Mouse (Mus musculus) lung, postnatal 0 days (tissue): ENCODE measurements around the gene Cnn2. TPM values are rescaled to one million over a fixed set of nuclear protein-coding genes. Genes with fewer than 3 reads are reported as not detected.
"Not testable (repeated sequence)": the region's sequence is repeated elsewhere in the genome, so short reads cannot be mapped to it uniquely, and the experiment has no call there.

Experiments used
- ATAC-seq: fragments of 200-750 bp; cut with Nextera tagmentation; 2 replicates; pipeline ENCODE4 v1.8.0; 2017; ENCODE audit warnings: moderate library complexity
- DNase-seq: peaks from one replicate; pipeline ENCODE4 v3.0.0-alpha.2; 2016; ENCODE audit warnings: low spot score
- H3K27ac ChIP-seq: fragments of 300-500 bp; sonication (generic); 2 replicates; pipeline ENCODE4 v1.5.1; 2014; ENCODE audit warnings: antibody characterized with exemption, mild to moderate bottlenecking, low read length, mixed read lengths
- H3K27me3 ChIP-seq: fragments of 300-500 bp; sonication (generic); replicated peaks from 2 replicates; pipeline ENCODE4 v1.6.1; 2014; ENCODE audit warnings: low read length, mixed read lengths; ENCODE audit not compliant: insufficient read depth
- H3K36me3 ChIP-seq: fragments of 300-500 bp; sonication (generic); 2 replicates; pipeline ENCODE4 v1.6.1; 2014; ENCODE audit warnings: low read length, mixed read lengths; ENCODE audit not compliant: insufficient read depth
- H3K4me1 ChIP-seq: fragments of 300-500 bp; sonication (generic); 2 replicates; pipeline ENCODE4 v1.6.1; 2014; ENCODE audit warnings: antibody characterized with exemption, low read depth, low read length, mixed read lengths; ENCODE audit not compliant: insufficient read depth
- H3K4me2 ChIP-seq: fragments of 300-500 bp; sonication (generic); replicated peaks from 2 replicates; pipeline ENCODE4 v1.6.1; 2014; ENCODE audit warnings: low read depth, mild to moderate bottlenecking, low read length, moderate library complexity, mixed read lengths
- H3K4me3 ChIP-seq: fragments of 300-500 bp; sonication (generic); 2 replicates; pipeline ENCODE4 v1.5.1; 2014; ENCODE audit warnings: low read depth, low read length
- H3K9ac ChIP-seq: fragments of 300-500 bp; sonication (generic); replicated peaks from 2 replicates; pipeline ENCODE4 v1.6.1; 2014; ENCODE audit warnings: low read depth, mild to moderate bottlenecking
- H3K9me3 ChIP-seq: fragments of 300-500 bp; sonication (generic); 2 replicates; pipeline ENCODE4 v1.6.1; 2016; ENCODE audit warnings: low read length, mixed read lengths
- CTCF ChIP-seq: IDR thresholded peaks from 2 replicates; pipeline ENCODE4 v1.5.1; 2016; ENCODE audit warnings: antibody characterized with exemption, mild to moderate bottlenecking
- EP300 ChIP-seq: IDR thresholded peaks from 2 replicates; pipeline ENCODE4 v1.6.1; 2016; ENCODE audit warnings: antibody characterized with exemption, mild to moderate bottlenecking, control low read depth
- WGBS: fragments of 180-500 bp; shearing (Covaris S2); extraction: QIAGEN DNeasy Blood & Tissue Kit; methylation state at CpG from one replicate; pipeline ENCODE4 v1.1.7; 2014; 5-methylcytosine and 5-hydroxymethylcytosine counted together
- polyA plus RNA-seq: library from polyadenylated mRNA; unstranded; fragments of >200 nt; fragmentation: Nextera tagmentation; extraction: Ambion mirVana; gene quantifications from 2 replicates; pipeline ENCODE4 v1.2.1, GENCODE M21; 2015

Gene Cnn2
- polyA plus RNA-seq, 1 experiment from 2014 or later = 483 TPM

DNA sequence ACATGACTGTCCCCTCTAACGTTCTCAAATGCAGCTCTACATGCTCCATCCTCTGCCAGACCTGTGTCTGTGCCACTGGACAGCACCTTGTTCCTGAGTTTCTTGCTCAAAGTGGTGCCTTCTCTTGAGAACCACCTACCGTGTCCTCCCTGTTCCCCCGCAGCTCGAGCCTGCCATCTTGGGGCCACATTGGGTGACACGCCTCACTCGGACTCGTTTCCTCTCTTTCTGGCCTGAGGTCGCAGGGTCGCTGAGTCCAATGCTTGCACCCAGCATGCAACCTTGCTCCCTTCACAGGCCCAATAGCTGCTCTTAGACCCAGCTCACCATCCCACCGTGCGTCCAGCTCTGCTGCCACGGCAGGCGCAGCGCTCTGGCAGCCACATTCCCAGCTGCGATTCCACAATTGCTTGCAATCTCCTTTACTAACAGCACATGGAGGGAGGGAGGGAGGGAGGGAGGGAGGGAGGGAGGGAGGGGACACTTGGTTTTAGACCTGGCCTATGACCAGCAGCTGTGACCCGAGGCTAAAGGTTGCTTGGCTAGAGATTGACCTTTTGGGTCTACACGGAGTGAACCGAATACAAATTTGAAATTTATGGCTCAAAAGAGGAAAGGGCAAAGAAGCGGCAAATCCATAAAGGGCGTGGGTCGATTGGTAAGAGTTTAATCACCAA lies 30.1 kb upstream of the Cnn2 start:
- Histone ChIP-seq H3K36me3 (no peaks in the 10 kb centered on the region), H3K9me3 (no peaks in the 10 kb centered on the region), H3K4me3 (no peak overlapping the region), H3K27ac (no peak overlapping the region), H3K9ac (no peak overlapping the region), H3K27me3 (no peaks in the 10 kb centered on the region), H3K4me1 (peaks cover 8% of the 10 kb centered on the region; the same call in 1 of the 2 replicates), H3K4me2 (peak overlapping the region; percentile 15; the same call in 1 of the 2 replicates)
- 12% methylated on average over 21 of the region's 21 CpGs for WGBS
- TF ChIP-seq CTCF (peak; percentile 99), EP300 (no peak)
- ATAC-seq (peak; percentile 14), DNase-seq (peak; percentile 87)

DNA sequence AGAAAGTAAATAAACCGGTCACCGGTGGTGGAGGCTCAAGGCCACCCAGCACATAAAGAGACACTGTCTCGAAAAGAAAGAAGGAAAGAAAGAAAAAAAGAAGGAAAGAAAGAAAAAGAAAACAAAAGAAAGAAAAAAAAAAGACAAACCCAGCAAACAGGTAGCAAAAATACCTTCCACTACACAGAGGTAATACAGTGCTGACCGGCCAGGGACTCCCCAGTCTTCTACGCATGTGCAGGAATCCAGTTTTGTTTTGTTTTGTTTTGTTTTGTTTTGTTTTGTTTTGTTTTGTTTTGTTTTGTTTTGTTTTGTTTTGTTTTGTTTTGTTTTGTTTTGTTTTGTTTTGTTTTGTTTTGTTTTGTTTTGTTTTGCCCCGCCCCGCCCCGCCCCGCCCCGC lies 29.0 kb upstream of the Cnn2 start:
- Histone ChIP-seq H3K4me3 (peak overlapping the region; percentile 82; the same call in 1 of the 2 replicates), H3K4me2 (peak overlapping the region; percentile 89; the same call in 1 of the 2 replicates)
- not testable (repeated sequence) for H3K36me3 ChIP-seq, H3K9me3 ChIP-seq, H3K27ac ChIP-seq, H3K9ac ChIP-seq, H3K27me3 ChIP-seq, H3K4me1 ChIP-seq
- 29% methylated on average over 10 of the region's 10 CpGs for WGBS
- ATAC-seq (peak; percentile 31; the same call in 1 of the 2 replicates), DNase-seq (peak; percentile 56)

DNA sequence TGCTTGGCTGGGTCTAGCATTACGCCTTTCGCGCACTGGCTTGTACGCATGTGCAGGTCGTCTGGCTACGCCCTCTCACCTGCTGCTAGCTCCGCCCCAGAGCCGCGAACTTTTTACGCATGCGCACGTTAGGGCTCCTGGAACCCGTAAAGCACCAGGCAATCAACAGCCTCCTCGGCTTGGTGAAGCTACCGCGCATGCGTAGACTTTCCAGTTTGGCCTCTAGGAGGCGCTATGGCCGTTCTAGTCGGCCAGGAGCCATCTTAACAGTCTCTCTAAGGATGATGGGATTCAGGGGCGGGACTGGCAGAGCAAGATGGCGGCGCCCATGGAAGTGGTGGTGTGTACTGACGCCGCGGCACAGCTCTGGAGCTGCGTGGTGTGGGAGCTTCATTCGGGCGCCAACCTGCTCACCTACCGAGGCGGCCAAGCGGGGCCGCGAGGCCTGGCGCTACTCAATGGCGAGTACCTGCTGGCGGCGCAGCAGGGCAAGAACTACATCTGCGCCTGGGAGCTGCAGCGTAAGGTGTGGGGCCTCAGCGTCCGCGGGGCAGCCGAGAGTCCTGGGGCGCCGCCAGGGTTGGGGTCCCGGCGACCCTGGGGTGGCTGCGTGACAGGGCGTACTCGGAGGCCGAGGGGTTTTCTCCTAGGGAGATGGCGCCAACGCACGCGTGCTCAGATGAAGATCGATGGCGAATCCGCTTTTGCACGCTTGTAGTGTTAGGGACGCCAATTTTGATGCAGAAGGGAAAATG lies 28.4 kb upstream of the Cnn2 start, which contains the start of gene Wdr18:
Gene Wdr18 (plus strand): TSS at position 306 of the 755 bp plus-strand sequence.
- peak within 1 kb of the TSS; percentile 82 for H3K4me3 ChIP-seq
- H3K4me2 ChIP-seq = peak within 1 kb of the TSS; percentile 89
- ATAC-seq = peak; percentile 95
- peak within 1 kb of the TSS; percentile 56 for H3K9ac ChIP-seq
- H3K4me1 ChIP-seq = peaks cover 8% of the 10 kb centered on the region; the same call in 1 of the 2 replicates
- DNase-seq = peak; percentile 99
- H3K9me3 ChIP-seq = no peaks in the 10 kb centered on the region
- H3K27ac ChIP-seq = peak within 1 kb of the TSS; percentile 64
- under 1% methylated on average over 61 of the region's 61 CpGs for WGBS
- no peaks in the 10 kb centered on the region for H3K27me3 ChIP-seq
- TF ChIP-seq EP300 (no peak), CTCF (peak; percentile 98)
- 0 out of 2 replicates have a peak, but pooled peaks cover 3% of the 10 kb centered on the region for H3K36me3 ChIP-seq

DNA sequence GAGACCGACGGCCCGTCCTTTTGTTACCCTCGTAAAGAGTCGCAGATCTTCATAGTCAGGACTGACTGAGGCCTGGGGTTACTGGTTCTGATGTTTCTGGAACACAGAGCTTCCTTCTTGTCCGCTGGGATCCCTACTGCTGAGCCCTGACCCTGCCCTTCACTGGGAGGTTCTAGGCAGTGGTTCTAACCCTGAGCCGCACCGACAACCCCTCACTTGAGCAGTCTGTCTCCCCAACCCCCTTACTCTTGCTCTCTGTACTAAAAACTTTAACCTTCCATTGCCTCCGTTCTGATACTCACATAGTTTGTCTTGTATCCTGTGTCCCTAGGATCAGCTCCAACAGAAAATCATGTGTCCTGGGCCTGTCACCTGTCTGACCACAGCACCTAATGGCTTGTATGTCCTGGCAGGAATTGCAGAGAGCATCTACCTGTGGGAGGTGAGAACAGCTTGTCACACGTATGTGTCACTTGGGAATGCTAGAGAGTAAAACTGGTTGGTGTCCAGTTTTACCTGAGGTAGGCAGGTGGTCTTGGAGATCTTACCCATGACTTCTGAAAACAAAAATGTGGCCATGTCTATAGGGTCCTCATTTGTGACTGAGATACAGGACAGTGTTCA lies 27.6 kb upstream of the Cnn2 start:
- Histone ChIP-seq H3K9me3 (no peaks in the 10 kb centered on the region), H3K36me3 (peaks cover 7% of the 10 kb centered on the region; the same call in 1 of the 2 replicates), H3K9ac (peak overlapping the region; percentile 56), H3K4me3 (peak overlapping the region; percentile 82), H3K27ac (no peak overlapping the region), H3K27me3 (no peaks in the 10 kb centered on the region), H3K4me1 (peaks cover 8% of the 10 kb centered on the region; the same call in 1 of the 2 replicates), H3K4me2 (peak overlapping the region; percentile 89)
- no peak for TF ChIP-seq EP300
- TF ChIP-seq CTCF = no peak
- no peak for ATAC-seq
- no peak for DNase-seq
- 16% methylated on average over 10 of the region's 10 CpGs for WGBS

DNA sequence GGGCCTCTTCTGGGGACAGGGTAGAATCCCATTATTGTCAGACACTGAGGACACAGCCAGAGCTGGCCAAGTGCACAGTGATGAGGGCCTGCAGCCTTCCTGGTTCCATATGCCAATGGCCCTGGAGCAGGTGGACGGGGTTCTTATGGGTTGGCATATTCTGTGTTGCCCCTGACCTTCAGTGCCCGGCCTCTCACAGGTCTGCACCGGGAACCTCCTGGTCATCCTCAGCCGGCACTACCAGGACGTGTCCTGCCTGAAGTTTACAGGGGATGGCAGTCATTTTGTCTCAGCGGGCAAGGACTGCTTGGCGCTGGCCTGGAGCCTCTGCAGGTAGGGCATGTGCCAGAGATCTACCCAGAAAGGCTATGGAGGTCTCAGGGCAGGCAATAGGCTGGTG lies 23.7 kb upstream of the Cnn2 start:
- Histone ChIP-seq H3K36me3 (peaks cover 16% of the 10 kb centered on the region), H3K4me1 (peaks cover 8% of the 10 kb centered on the region; the same call in 1 of the 2 replicates), H3K27me3 (no peaks in the 10 kb centered on the region), H3K4me2 (no peak overlapping the region), H3K9me3 (no peaks in the 10 kb centered on the region), H3K4me3 (no peak overlapping the region), H3K27ac (no peak overlapping the region), H3K9ac (no peak overlapping the region)
- no peak for TF ChIP-seq CTCF
- TF ChIP-seq EP300 = no peak
- DNase-seq (no peak), ATAC-seq (no peak)
- WGBS = 91% methylated on average over 7 of the region's 7 CpGs

DNA sequence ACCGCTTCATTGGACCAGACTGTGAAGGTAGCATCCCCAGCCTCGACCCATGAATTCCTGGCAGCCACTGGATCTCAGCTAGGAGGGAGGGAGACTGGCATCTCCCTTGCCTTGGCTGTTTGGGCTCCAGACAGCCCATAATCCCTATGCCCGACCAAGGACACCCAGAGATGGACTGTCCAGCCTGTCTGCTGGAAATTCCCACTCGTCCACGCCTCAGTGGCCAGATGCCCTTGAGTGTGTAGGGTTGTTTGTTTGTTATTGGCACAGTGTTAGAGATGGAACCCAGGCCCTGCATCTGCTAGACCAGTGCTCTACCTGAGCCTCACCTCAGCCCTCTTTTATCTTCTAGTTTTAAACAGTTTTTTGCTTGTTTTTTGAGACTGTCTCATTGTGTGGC lies 23.1 kb upstream of the Cnn2 start:
- 88% methylated on average over 5 of the region's 5 CpGs for WGBS
- no peak for DNase-seq
- no peak for TF ChIP-seq EP300
- TF ChIP-seq CTCF = no peak
- ATAC-seq = no peak
- Histone ChIP-seq H3K4me1 (peaks cover 6% of the 10 kb centered on the region; the same call in 1 of the 2 replicates), H3K9me3 (no peaks in the 10 kb centered on the region), H3K4me3 (no peak overlapping the region), H3K9ac (no peak overlapping the region), H3K36me3 (peaks cover 16% of the 10 kb centered on the region), H3K27ac (no peak overlapping the region), H3K4me2 (no peak overlapping the region), H3K27me3 (no peaks in the 10 kb centered on the region)
